Mouse (Mus musculus): ENCODE measurements around the gene Rbm34. TPM values are rescaled to one million over a fixed set of nuclear protein-coding genes. Genes with fewer than 3 reads are reported as not detected.

The Rbm34 gene
- total RNA-seq, 2 experiments from 2014 or later: 12.7 to 13.2 TPM

DNA sequence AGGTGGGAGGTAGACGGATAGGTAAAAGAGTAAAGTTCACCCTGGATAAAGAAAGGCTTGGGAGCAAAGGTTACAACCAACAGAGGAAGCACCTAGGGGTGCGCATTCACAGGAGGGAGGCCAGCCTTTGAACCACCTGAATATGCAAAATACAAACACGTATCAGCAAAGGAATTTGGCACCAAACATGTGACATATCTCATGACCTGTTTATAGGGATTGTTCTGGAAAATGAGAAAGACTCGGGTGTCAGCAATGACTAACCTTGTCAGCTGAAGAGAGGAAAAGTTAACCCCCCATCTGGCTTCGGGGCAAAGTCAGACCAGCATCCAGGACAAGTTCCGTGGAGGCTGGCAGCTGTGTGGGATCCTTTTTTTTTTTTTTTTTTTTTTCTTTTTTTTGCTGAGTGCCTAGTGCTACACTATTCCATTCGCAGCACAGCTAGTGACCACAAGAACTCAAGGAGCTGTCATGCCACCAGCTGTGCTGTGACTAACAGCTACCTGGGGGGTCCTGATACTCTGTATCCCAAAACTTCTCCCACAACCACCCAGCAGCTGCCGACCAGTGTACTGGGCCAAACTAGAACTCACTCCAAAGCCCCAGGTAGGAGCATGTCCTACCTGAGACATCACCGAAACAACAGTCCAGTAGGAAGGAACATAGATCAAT is 67.5 kb downstream of the Rbm34 start:
- DNase-seq (ENCODE audit: low spot score in 2 of 2): no peak

DNA sequence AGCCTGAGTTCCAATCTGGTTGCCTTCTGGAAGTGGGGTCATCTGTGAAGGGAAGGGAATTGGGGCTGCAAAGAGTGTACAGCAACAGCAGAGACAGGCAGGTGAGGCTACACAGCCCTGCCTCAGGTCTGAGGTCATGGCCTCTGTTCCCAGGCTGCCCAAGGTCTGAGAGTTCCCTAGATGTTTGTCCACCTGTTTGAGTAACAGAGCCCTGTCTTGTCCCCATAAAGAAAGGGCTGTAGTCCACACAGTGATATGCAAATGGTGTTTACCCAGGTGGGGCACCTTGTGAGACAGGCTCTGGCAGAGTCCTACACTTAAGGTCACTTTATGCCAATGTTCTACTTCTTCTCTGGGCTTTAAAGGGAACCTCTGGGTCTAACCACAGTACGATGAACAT is 69.3 kb downstream of the Rbm34 start:
- intact Hi-C loops (cut with DNase I): no loop called here
- DNase-seq (ENCODE audit: low spot score in 2 of 2): no peak

More for the DNA sequence above, 67.5 kb downstream of the Rbm34 start:
- intact Hi-C loops (cut with DNase I): no loop called here

- intact Hi-C loops (cut with DNase I): no loop called here
- no peak for DNase-seq (ENCODE audit: low spot score in 2 of 2)
Measured at GRCm38 (mm10) chr8:126901049-126901448, 69.8 kb downstream of the Rbm34 start.

Other genes with a start within 250 kb of the Rbm34 start
- gene Tomm20, start 25.2 kb downstream of the Rbm34 start, total RNA-seq (2021): 100 to 1,000 TPM; 186 to 201 TPM
- gene Pard3, start 92.8 kb upstream of the Rbm34 start, total RNA-seq (2021): 10 to 100 TPM; 16.7 to 21.5 TPM

Measured in left cerebral cortex, postnatal 36 days (tissue).